Mouse (Mus musculus) myocyte (in vitro differentiated cells): ENCODE data around the gene Rbm34. TPM values are rescaled to one million over a fixed set of nuclear protein-coding genes. Genes with fewer than 3 reads are reported as not detected.
A peak's percentile ranks its signal among the peaks of the same experiment; 100 is the strongest.
"Not testable (repeated sequence)": the region's sequence is repeated elsewhere in the genome, so short reads cannot be mapped to it uniquely, and the experiment has no call there.

Source experiments
- H3K27me3 ChIP-seq: one replicate; pipeline ENCODE4 v1.6.1; 2011; ENCODE audit not compliant: control insufficient read depth, insufficient read depth, insufficient read length
- H3K36me3 ChIP-seq: one replicate; pipeline ENCODE4 v1.6.1; 2011; ENCODE audit not compliant: control insufficient read depth, insufficient read depth
- H3K4me2 ChIP-seq: one replicate; pipeline ENCODE4 v1.6.1; 2011; ENCODE audit warnings: low read depth, control low read depth
- H3K4me3 ChIP-seq: one replicate; pipeline ENCODE4 v1.5.1; 2011; ENCODE audit warnings: mild to moderate bottlenecking, control low read depth, moderate library complexity
- H3K79me2 ChIP-seq: one replicate; pipeline ENCODE4 v1.6.1; 2011; ENCODE audit not compliant: control insufficient read depth, insufficient read depth
- H3ac ChIP-seq: one replicate; pipeline ENCODE4 v1.6.1; 2011; ENCODE audit not compliant: control insufficient read depth, insufficient read length
- CEBPB ChIP-seq: IDR thresholded peaks from 2 replicates; pipeline ENCODE4 v1.6.1; 2011; ENCODE audit warnings: mild to moderate bottlenecking, moderate library complexity; ENCODE audit not compliant: poor library complexity, insufficient read depth, severe bottlenecking
- E2F4 ChIP-seq: IDR thresholded peaks from one replicate; pipeline ENCODE4 v1.6.1; 2011; ENCODE audit warnings: mild to moderate bottlenecking, control low read depth, moderate library complexity; ENCODE audit not compliant: insufficient read depth
- MAX ChIP-seq: IDR thresholded peaks from one replicate; pipeline ENCODE4 v1.6.1; 2011; ENCODE audit warnings: low read depth, mild to moderate bottlenecking, control low read depth
- MYOD1 ChIP-seq, 3 experiments: IDR thresholded peaks; one replicate each; pipeline ENCODE4 v1.6.1; 2011; ENCODE audit warnings: control low read depth in 2 of 3, low read depth in 2 of 3, mild to moderate bottlenecking in 2 of 3, moderate library complexity in 1 of 3; ENCODE audit not compliant: insufficient read length in 2 of 3, control insufficient read depth in 1 of 3
- MYOG ChIP-seq, 3 experiments: IDR thresholded peaks; one replicate each; pipeline ENCODE4 v1.6.1; 2011; ENCODE audit warnings: control low read depth in 2 of 3, low read depth in 2 of 3, mild to moderate bottlenecking in 2 of 3; ENCODE audit not compliant: insufficient read length in 2 of 3, control insufficient read depth in 1 of 3, insufficient read depth in 1 of 3
- POLR2A ChIP-seq: IDR thresholded peaks from one replicate; pipeline ENCODE4 v1.6.1; 2011; ENCODE audit warnings: low read depth, mild to moderate bottlenecking, control low read depth, moderate library complexity; ENCODE audit not compliant: insufficient read length
- POLR2AphosphoS2 ChIP-seq: IDR thresholded peaks from one replicate; pipeline ENCODE4 v1.6.1; 2011; ENCODE audit warnings: low read depth, control low read depth; ENCODE audit not compliant: insufficient read length
- REST ChIP-seq: IDR thresholded peaks from one replicate; pipeline ENCODE4 v1.6.1; 2011; ENCODE audit warnings: mild to moderate bottlenecking, control low read depth, moderate library complexity; ENCODE audit not compliant: insufficient read depth, insufficient read length
- SRF ChIP-seq: IDR thresholded peaks from one replicate; pipeline ENCODE4 v1.6.1; 2011; ENCODE audit warnings: low read depth; ENCODE audit not compliant: control insufficient read depth, insufficient read length
- TCF12 ChIP-seq: IDR thresholded peaks from one replicate; pipeline ENCODE4 v1.6.1; 2011; ENCODE audit warnings: mild to moderate bottlenecking, control low read depth; ENCODE audit not compliant: poor library complexity, insufficient read depth, severe bottlenecking
- TCF3 ChIP-seq: IDR thresholded peaks from one replicate; pipeline ENCODE4 v1.6.1; 2011; ENCODE audit warnings: low read depth, control low read depth; ENCODE audit not compliant: insufficient read length
- USF1 ChIP-seq: IDR thresholded peaks from one replicate; pipeline ENCODE4 v1.6.1; 2011; ENCODE audit warnings: low read depth, mild to moderate bottlenecking, control low read depth, moderate library complexity
- polyA plus RNA-seq: library from polyadenylated mRNA; unstranded; fragments of >200 nt; fragmentation: generic; extraction: Trizol; gene quantifications from one replicate; pipeline ENCODE4 v1.2.1, GENCODE M21; 2012; ENCODE audit warnings: missing spikeins

Gene Rbm34
- polyA plus RNA-seq, 1 experiment = 4.9 TPM

GRCm38 (mm10) chr8:126914609-126915375 is 56.1 kb downstream of the Rbm34 start:
- no peak overlapping the region for H3K4me2 ChIP-seq
- no peaks in the 10 kb centered on the region for H3K27me3 ChIP-seq
- H3K4me3 ChIP-seq = no peak overlapping the region
- no peak overlapping the region for H3ac ChIP-seq
- H3K79me2 ChIP-seq = no peaks in the 10 kb centered on the region
- TF ChIP-seq MYOG (IDR thresholded peaks at IDR 0.05; ENCODE audit: control insufficient read depth in 1 of 3, insufficient read depth in 1 of 3, insufficient read length in 2 of 3, low read depth in 2 of 3) (peak in 1 of 3 experiments; percentile 60), E2F4 (no peak), TCF3 (no peak), MAX (no peak), POLR2AphosphoS2 (no peak), POLR2A (no peak), SRF (no peak), MYOD1 (IDR thresholded peaks at IDR 0.05; ENCODE audit: control insufficient read depth in 1 of 3, insufficient read length in 2 of 3, low read depth in 2 of 3) (peak in 1 of 3 experiments; percentile 80), REST (no peak)
- H3K36me3 ChIP-seq = no peaks in the 10 kb centered on the region

GRCm38 (mm10) chr8:126914107-126914490 is 56.8 kb downstream of the Rbm34 start:
- H3K4me2 ChIP-seq, H3K27me3 ChIP-seq, H3ac ChIP-seq, H3K4me3 ChIP-seq, H3K79me2 ChIP-seq, H3K36me3 ChIP-seq: not testable (repeated sequence)

GRCm38 (mm10) chr8:126913241-126914106 is 57.4 kb downstream of the Rbm34 start:
- H3K36me3 ChIP-seq = no peaks in the 10 kb centered on the region
- no peak for TF ChIP-seq TCF12
- no peak for TF ChIP-seq CEBPB
- no peak for TF ChIP-seq SRF
- TF ChIP-seq MYOG (IDR thresholded peaks at IDR 0.05; ENCODE audit: control insufficient read depth in 1 of 3, insufficient read depth in 1 of 3, insufficient read length in 2 of 3, low read depth in 2 of 3) = peak in 1 of 3 experiments; percentile 52
- no peak for TF ChIP-seq POLR2A
- TF ChIP-seq MYOD1 (IDR thresholded peaks at IDR 0.05; ENCODE audit: control insufficient read depth in 1 of 3, insufficient read length in 2 of 3, low read depth in 2 of 3) = peak in 2 of 3 experiments; percentile 15 to 51
- no peak for TF ChIP-seq USF1
- TF ChIP-seq MAX = no peak
- H3K4me2 ChIP-seq = no peak overlapping the region
- H3ac ChIP-seq = no peak overlapping the region
- no peaks in the 10 kb centered on the region for H3K79me2 ChIP-seq
- H3K27me3 ChIP-seq = no peaks in the 10 kb centered on the region
- H3K4me3 ChIP-seq = no peak overlapping the region

GRCm38 (mm10) chr8:126909371-126909802 is 61.5 kb downstream of the Rbm34 start:
- Histone ChIP-seq H3K27me3 (no peaks in the 10 kb centered on the region), H3ac (no peak overlapping the region), H3K4me3 (no peak overlapping the region), H3K79me2 (no peaks in the 10 kb centered on the region), H3K4me2 (peak overlapping the region; percentile 34), H3K36me3 (no peaks in the 10 kb centered on the region)
- no peak for TF ChIP-seq POLR2A
- TF ChIP-seq MYOG (IDR thresholded peaks at IDR 0.05; ENCODE audit: control insufficient read depth in 1 of 3, insufficient read depth in 1 of 3, insufficient read length in 2 of 3, low read depth in 2 of 3) = peak in 1 of 3 experiments; percentile 80
- TF ChIP-seq MYOD1 (IDR thresholded peaks at IDR 0.05; ENCODE audit: control insufficient read depth in 1 of 3, insufficient read length in 2 of 3, low read depth in 2 of 3) = peak in 2 of 3 experiments; percentile 11 to 66

GRCm38 (mm10) chr8:126908805-126909204 is 62.1 kb downstream of the Rbm34 start:
- no peak overlapping the region for H3K4me3 ChIP-seq
- H3K4me2 ChIP-seq = no peak overlapping the region
- TF ChIP-seq POLR2A (no peak), USF1 (no peak), MYOD1 (IDR thresholded peaks at IDR 0.05; ENCODE audit: control insufficient read depth in 1 of 3, insufficient read length in 2 of 3, low read depth in 2 of 3) (no peak), E2F4 (no peak), SRF (no peak)
- no peak overlapping the region for H3ac ChIP-seq
- H3K27me3 ChIP-seq = no peaks in the 10 kb centered on the region
- H3K79me2 ChIP-seq = no peaks in the 10 kb centered on the region
- H3K36me3 ChIP-seq = no peaks in the 10 kb centered on the region
